ENCODE assay signal across 8 mouse cellular contexts in the genomic region with DNA sequence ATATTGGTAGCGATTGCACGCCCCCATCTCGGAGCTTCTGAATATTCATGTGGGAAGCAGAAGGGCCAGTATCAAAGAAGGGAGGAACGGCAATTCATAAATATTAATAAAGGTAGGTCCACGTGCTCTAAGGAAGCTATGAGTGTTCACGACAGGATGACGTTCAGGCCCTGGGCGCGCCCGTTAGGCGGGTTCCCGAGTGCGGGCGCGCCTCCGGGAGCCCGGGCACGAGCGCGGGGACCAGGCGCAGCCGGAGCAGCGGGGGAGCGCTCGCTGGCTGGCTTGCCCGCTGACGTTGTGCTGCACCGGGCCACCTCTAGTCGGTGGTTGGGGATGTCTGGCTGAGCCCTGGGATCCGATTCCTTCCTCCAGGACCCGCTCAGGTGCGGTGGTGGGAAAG. TPM values are rescaled to one million over a fixed set of nuclear protein-coding genes. Genes with fewer than 3 reads are reported as not detected.
DNase-seq lines count a peak whose midpoint lies in the region; ATAC-seq lines count a peak whose summit lies in the region.

No protein-coding gene starts in this region.

- no peaks in the 10 kb centered on the region for H3K27me3 ChIP-seq in forebrain, embryonic 16.5 days (replicated peaks; ENCODE audit: control insufficient read depth, insufficient read depth, low read length)
- H3K27me3 ChIP-seq in liver, embryonic 12.5 days (replicated peaks) = peaks cover 37% of the 10 kb centered on the region
- H3K27me3 ChIP-seq in neural tube, embryonic 12.5 days (replicated peaks) = no peaks in the 10 kb centered on the region

- 0% methylated on average over 31 of the region's 32 CpGs for WGBS in forebrain, embryonic 16.5 days
- under 1% methylated on average over 32 of the region's 32 CpGs for WGBS in liver, embryonic 12.5 days (ENCODE audit: insufficient replicate concordance)
- under 1% methylated on average over 32 of the region's 32 CpGs for WGBS in neural tube, embryonic 12.5 days

- DNase-seq in NIH3T3 (ENCODE audit: low read depth) = peak; percentile 83
- peak; percentile 89 to 96 for DNase-seq in cerebellum, adult 18-20 months
- peak; percentile 52 to 68 for DNase-seq in heart, postnatal 10 days
- peak; percentile 41 to 58 for DNase-seq in kidney, postnatal 36 days
- peak; percentile 48 for DNase-seq in urinary bladder, adult 2 months (ENCODE audit: low spot score)

- H3K27ac ChIP-seq in forebrain, embryonic 16.5 days (ENCODE audit: low read length) = peak overlapping the region; percentile 94
- no peak overlapping the region for H3K27ac ChIP-seq in liver, embryonic 12.5 days
- H3K27ac ChIP-seq in neural tube, embryonic 12.5 days = peak overlapping the region; percentile 75

- peaks cover 21% of the 10 kb centered on the region for H3K4me1 ChIP-seq in forebrain, embryonic 16.5 days (replicated peaks; ENCODE audit: control insufficient read depth, insufficient read depth, low read length)
- peaks cover 9% of the 10 kb centered on the region for H3K4me1 ChIP-seq in liver, embryonic 12.5 days
- H3K4me1 ChIP-seq in neural tube, embryonic 12.5 days = peaks cover 20% of the 10 kb centered on the region

- peak; percentile 93 for ATAC-seq in forebrain, embryonic 16.5 days
- peak; percentile 40; the same call in 1 of the 2 replicates for ATAC-seq in liver, embryonic 12.5 days
- peak; percentile 90 for ATAC-seq in neural tube, embryonic 12.5 days (ENCODE audit: low FRiP score, low read depth)

- peak overlapping the region; percentile 81 for H3K4me2 ChIP-seq in forebrain, embryonic 16.5 days (ENCODE audit: low read length)
- H3K4me2 ChIP-seq in liver, embryonic 12.5 days = peak overlapping the region; percentile 66
- H3K4me2 ChIP-seq in neural tube, embryonic 12.5 days (replicated peaks) = peak overlapping the region; percentile 69

- H3K9me3 ChIP-seq in forebrain, embryonic 16.5 days (ENCODE audit: control insufficient read depth, low read length) = no peaks in the 10 kb centered on the region
- no peaks in the 10 kb centered on the region for H3K9me3 ChIP-seq in liver, embryonic 12.5 days (replicated peaks)
- H3K9me3 ChIP-seq in neural tube, embryonic 12.5 days = no peaks in the 10 kb centered on the region

- no peaks in the 10 kb centered on the region for H3K36me3 ChIP-seq in forebrain, embryonic 16.5 days (ENCODE audit: control insufficient read depth, insufficient read depth)
- no peaks in the 10 kb centered on the region for H3K36me3 ChIP-seq in liver, embryonic 12.5 days
- peaks cover 13% of the 10 kb centered on the region for H3K36me3 ChIP-seq in neural tube, embryonic 12.5 days

- H3K9ac ChIP-seq in forebrain, embryonic 16.5 days (replicated peaks; ENCODE audit: low read depth, low read length) = peak overlapping the region; percentile 91
- H3K9ac ChIP-seq in liver, embryonic 12.5 days = peak overlapping the region; percentile 20; the same call in 1 of the 2 replicates
- H3K9ac ChIP-seq in neural tube, embryonic 12.5 days = peak overlapping the region; percentile 78

- intact Hi-C loops in heart, postnatal 10 days (cut with DNase I) = no loop called here

- H3K4me3 ChIP-seq in forebrain, embryonic 16.5 days (replicated peaks; ENCODE audit: low read length) = peak overlapping the region; percentile 78
- H3K4me3 ChIP-seq in liver, embryonic 12.5 days = peak overlapping the region; percentile 42
- peak overlapping the region; percentile 60 for H3K4me3 ChIP-seq in neural tube, embryonic 12.5 days

RNA-seq across cellular contexts. Expression of a gene that starts 10.9 kb away (rescaled TPM):
- polyA plus RNA-seq in forebrain, embryonic 16.5 days (2015; fragmentation: Nextera tagmentation; extraction: Ambion mirVana) = 715 and 751 TPM in 2 replicates
- total RNA-seq in heart, postnatal 10 days (2021) = 1 to 10 TPM; 2.0 to 2.1 TPM
- polyA plus RNA-seq in liver, embryonic 12.5 days (2016; fragmentation: Nextera tagmentation; extraction: Ambion mirVana) = 0.82 and 0.99 TPM in 2 replicates
- 428 and 435 TPM in 2 replicates for polyA plus RNA-seq in neural tube, embryonic 12.5 days (2016; fragmentation: Nextera tagmentation; extraction: Ambion mirVana)
- 12.7 and 15.1 TPM in 2 replicates for polyA plus RNA-seq in urinary bladder, adult 2 months (2012; rRNA removed)

RNA-seq across cellular contexts. Expression of a gene that starts 35.3 kb away (rescaled TPM):
- 125 TPM in 2 replicates for polyA plus RNA-seq in forebrain, embryonic 16.5 days (2015; fragmentation: Nextera tagmentation; extraction: Ambion mirVana)
- 100 to 1,000 TPM; 102 to 108 TPM for total RNA-seq in heart, postnatal 10 days (2021)
- 41.9 and 42.7 TPM in 2 replicates for polyA plus RNA-seq in liver, embryonic 12.5 days (2016; fragmentation: Nextera tagmentation; extraction: Ambion mirVana)
- 119 and 122 TPM in 2 replicates for polyA plus RNA-seq in neural tube, embryonic 12.5 days (2016; fragmentation: Nextera tagmentation; extraction: Ambion mirVana)
- polyA plus RNA-seq in urinary bladder, adult 2 months (2012; rRNA removed) = 115 and 123 TPM in 2 replicates

Comparison
In these comparisons a context has a peak if more than half of its experiments do, and no peak if none do; other contexts are left out.
1. ATAC-seq: peak in every context shown above with its lines; median percentile 93 in forebrain, embryonic 16.5 days; 90 in neural tube, embryonic 12.5 days; 40 in liver, embryonic 12.5 days.
2. H3K9ac ChIP-seq: peak in every context shown above with its lines; median percentile 91 in forebrain, embryonic 16.5 days; 78 in neural tube, embryonic 12.5 days; 20 in liver, embryonic 12.5 days.
3. RNA of a gene that starts 10.9 kb away (polyA plus RNA-seq): 715 to 751 TPM in forebrain, embryonic 16.5 days and 428 to 435 TPM in neural tube, embryonic 12.5 days; 12.7 to 15.1 TPM in urinary bladder, adult 2 months and 0.82 to 0.99 TPM in liver, embryonic 12.5 days; every median in the first group is over 10 times any median in the second.
4. Peak in every context shown above with its lines, with median percentiles within 50 percentile points of each other: DNase-seq, H3K4me2 ChIP-seq and H3K4me3 ChIP-seq.